Mouse (Mus musculus) forebrain, embryonic 14.5 days (tissue): ENCODE measurements around the gene Bcr. TPM values are rescaled to one million over a fixed set of nuclear protein-coding genes. Genes with fewer than 3 reads are reported as not detected.
"Not testable (repeated sequence)": the region's sequence is repeated elsewhere in the genome, so short reads cannot be mapped to it uniquely, and the experiment has no call there.

Experiments used
- ATAC-seq: fragments of 200-750 bp; cut with Nextera tagmentation; 2 replicates; pipeline ENCODE4 v1.8.0; 2017; ENCODE audit warnings: mild to moderate bottlenecking, moderate library complexity
- DNase-seq: peaks from one replicate; pipeline ENCODE4 v3.0.0-alpha.2; 2015; ENCODE audit warnings: low spot score
- H3K27ac ChIP-seq: fragments of 300-500 bp; sonication (generic); 2 replicates; pipeline ENCODE4 v1.5.1; 2014; ENCODE audit warnings: low read depth, mild to moderate bottlenecking, control low read depth, low read length, moderate library complexity
- H3K27me3 ChIP-seq: fragments of 300-500 bp; sonication (generic); replicated peaks from 2 replicates; pipeline ENCODE4 v1.6.1; 2014; ENCODE audit warnings: low read length, control low read depth, mixed read lengths; ENCODE audit not compliant: control insufficient read depth, insufficient read depth
- H3K36me3 ChIP-seq: fragments of 300-500 bp; sonication (generic); 2 replicates; pipeline ENCODE4 v1.6.1; 2014; ENCODE audit warnings: low read length, control low read depth; ENCODE audit not compliant: control insufficient read depth, insufficient read depth
- H3K4me1 ChIP-seq: fragments of 300-500 bp; sonication (generic); 2 replicates; pipeline ENCODE4 v1.6.1; 2014; ENCODE audit warnings: antibody characterized with exemption, low read length, control low read depth; ENCODE audit not compliant: control insufficient read depth, insufficient read depth
- H3K4me2 ChIP-seq: fragments of 300-500 bp; sonication (generic); 2 replicates; pipeline ENCODE4 v1.6.1; 2014; ENCODE audit warnings: mild to moderate bottlenecking, control low read depth, low read length
- H3K4me3 ChIP-seq: fragments of 300-500 bp; sonication (generic); 2 replicates; pipeline ENCODE4 v1.5.1; 2014; ENCODE audit warnings: low read depth, low read length, control low read depth
- H3K9ac ChIP-seq: fragments of 300-500 bp; sonication (generic); 2 replicates; pipeline ENCODE4 v1.6.1; 2014; ENCODE audit warnings: mild to moderate bottlenecking, low read length, control low read depth, moderate library complexity
- H3K9me3 ChIP-seq: fragments of 300-500 bp; sonication (generic); replicated peaks from 2 replicates; pipeline ENCODE4 v1.6.1; 2016; ENCODE audit warnings: low read length, control low read depth, mixed read lengths; ENCODE audit not compliant: control insufficient read depth
- WGBS: fragments of 180-500 bp; shearing (Covaris S2); extraction: QIAGEN DNeasy Blood & Tissue Kit; methylation state at CpG from one replicate; pipeline ENCODE4 v1.1.7; 2014; 5-methylcytosine and 5-hydroxymethylcytosine counted together
- polyA plus RNA-seq: library from polyadenylated mRNA; unstranded; fragments of >200 nt; fragmentation: Nextera tagmentation; extraction: Ambion mirVana; gene quantifications from 2 replicates; pipeline ENCODE4 v1.2.1, GENCODE M21; 2014

Bcr gene
- polyA plus RNA-seq, 1 experiment from 2014 or later, result 12.6 TPM

DNA sequence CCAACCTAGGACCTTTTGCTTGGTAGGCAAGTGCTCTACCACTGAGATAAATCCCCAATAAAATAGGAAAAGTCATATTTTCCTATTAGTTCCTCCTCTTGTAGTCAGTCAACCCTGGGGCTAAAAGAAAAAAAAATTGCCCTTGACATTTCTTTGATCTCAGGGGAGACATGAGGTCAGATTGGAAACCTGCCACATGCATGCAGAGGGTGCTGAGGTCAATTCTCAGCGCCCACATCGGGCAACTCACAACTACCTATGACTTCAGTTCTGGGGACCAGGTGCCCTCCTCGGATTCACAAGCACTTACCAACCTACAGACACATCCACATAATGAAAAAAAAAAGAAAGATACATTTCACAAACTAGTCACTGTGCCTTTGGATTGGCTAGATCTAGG lies 30.2 kb upstream of the Bcr start:
- Histone ChIP-seq H3K36me3 (no peaks in the 10 kb centered on the region), H3K4me2 (no peak overlapping the region), H3K9me3 (no peaks in the 10 kb centered on the region), H3K4me3 (no peak overlapping the region), H3K27ac (no peak overlapping the region), H3K27me3 (no peaks in the 10 kb centered on the region), H3K9ac (no peak overlapping the region), H3K4me1 (peaks cover 13% of the 10 kb centered on the region)
- 90% methylated on average over 3 of the region's 3 CpGs for WGBS
- DNase-seq, result no peak
- ATAC-seq, result no peak

DNA sequence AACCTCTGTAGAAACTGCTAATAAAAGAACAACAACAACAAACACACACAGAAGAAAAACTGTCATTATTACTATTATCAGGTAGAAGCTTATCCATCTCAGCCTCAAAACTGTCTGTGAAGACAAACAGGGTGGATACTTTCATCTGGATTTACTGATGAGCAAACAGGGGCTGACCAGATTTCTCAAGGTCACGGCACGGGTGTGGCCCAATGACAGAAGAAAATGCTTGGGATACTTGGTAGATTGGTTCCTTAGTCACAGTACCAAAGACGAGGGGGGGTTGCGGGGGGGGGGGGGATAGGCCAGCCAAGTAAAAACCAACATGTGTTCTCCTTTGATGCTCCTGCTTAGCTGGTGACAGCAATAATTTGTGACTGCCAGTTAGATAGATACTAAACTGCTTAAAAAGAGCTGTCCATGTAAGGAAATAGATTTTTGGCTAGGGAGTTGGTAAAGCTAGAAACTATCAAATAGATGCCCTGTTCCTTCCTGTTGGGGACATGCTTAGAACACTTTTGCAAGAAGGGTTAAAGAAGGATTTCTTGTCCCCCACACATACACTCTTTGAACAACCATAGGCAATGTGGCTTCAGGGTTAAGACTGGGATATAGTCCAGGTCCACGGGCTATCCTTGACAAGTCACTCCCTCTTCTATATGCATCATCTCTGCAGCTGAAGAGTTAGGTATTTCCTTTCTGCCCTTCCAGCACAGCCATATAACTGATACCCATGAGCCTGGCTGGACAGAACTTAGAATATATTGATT lies 28.9 kb upstream of the Bcr start:
- no peak for DNase-seq
- no peaks in the 10 kb centered on the region for H3K27me3 ChIP-seq
- H3K9me3 ChIP-seq, result no peaks in the 10 kb centered on the region
- no peaks in the 10 kb centered on the region for H3K36me3 ChIP-seq
- 86% methylated on average over 5 of the region's 5 CpGs for WGBS
- H3K27ac ChIP-seq, result no peak overlapping the region
- peaks cover 13% of the 10 kb centered on the region for H3K4me1 ChIP-seq
- H3K9ac ChIP-seq, result no peak overlapping the region
- no peak for ATAC-seq
- H3K4me2 ChIP-seq, result no peak overlapping the region
- H3K4me3 ChIP-seq, result no peak overlapping the region

DNA sequence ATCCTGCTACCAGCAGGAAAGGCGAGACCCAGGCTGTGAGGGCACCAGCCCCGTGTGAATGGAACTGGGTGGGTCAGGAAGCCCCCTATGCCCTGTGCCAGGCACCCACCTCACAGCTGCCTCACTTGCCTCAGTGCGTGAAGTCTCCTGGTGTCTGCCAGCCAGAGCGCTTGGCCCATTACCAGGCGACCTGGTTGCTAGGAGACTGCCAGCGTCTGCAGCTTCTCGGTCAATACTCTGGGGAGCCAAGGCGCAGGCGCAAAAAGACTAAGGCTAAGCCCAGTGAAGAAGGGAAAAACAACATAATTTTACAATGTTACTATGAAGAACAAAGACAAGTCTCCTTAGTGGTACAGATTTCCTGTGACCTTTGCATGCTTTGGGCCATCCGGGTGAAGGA lies 28.0 kb upstream of the Bcr start, which contains the start of gene Rsph14:
Rsph14 (minus strand) TSS at position 192 of the 400 bp plus-strand sequence.
- WGBS, result 15% methylated on average over 10 of the region's 10 CpGs
- ATAC-seq (peak; percentile 74), DNase-seq (peak; percentile 95)
- H3K27ac ChIP-seq, result peak within 1 kb of the TSS; percentile 63
- H3K9me3 ChIP-seq, result no peaks in the 10 kb centered on the region
- peaks cover 16% of the 10 kb centered on the region for H3K4me1 ChIP-seq
- no peaks in the 10 kb centered on the region for H3K27me3 ChIP-seq
- no peaks in the 10 kb centered on the region for H3K36me3 ChIP-seq
- H3K4me2 ChIP-seq, result 0 out of 2 replicates have a peak within 1 kb of the TSS, but pooled peaks have one; percentile 19
- H3K4me3 ChIP-seq, result no peak within 1 kb of the TSS
- no peak within 1 kb of the TSS for H3K9ac ChIP-seq

DNA sequence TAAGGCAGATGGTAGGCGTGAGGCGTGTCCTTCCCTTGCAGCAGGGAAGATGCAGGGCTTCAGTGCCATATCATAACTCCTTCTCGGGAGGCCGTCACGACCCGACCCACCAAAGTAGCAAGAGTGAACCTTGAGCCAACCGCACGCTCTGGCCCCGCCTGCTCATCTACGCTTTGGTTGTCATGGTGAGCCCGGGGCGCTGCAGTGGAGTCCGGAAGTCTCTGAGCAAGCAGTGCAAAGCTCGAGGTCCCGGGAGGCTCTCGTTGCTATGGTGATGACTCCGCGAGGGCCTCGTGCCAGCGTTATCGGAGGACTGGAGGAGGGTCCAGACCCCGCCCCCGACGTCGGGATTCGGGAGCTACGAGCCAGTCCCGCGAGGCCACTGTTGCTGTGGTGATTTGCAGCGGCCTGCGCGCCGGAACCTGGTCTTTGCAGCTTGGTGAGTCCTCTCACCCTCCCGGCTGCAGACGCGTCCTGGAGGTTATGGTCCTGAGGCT lies 23.5 kb upstream of the Bcr start, which contains the start of gene Rab36:
Rab36 (plus strand) TSS at position 176 of the 497 bp plus-strand sequence.
- H3K27me3 ChIP-seq, result no peaks in the 10 kb centered on the region
- peak within 1 kb of the TSS; percentile 85 for H3K27ac ChIP-seq
- peak within 1 kb of the TSS; percentile 67 for H3K4me2 ChIP-seq
- peaks cover 20% of the 10 kb centered on the region for H3K4me1 ChIP-seq
- DNase-seq, result peak; percentile 97
- H3K9me3 ChIP-seq, result no peaks in the 10 kb centered on the region
- peak within 1 kb of the TSS; percentile 70 for H3K9ac ChIP-seq
- WGBS, result under 1% methylated on average over 36 of the region's 36 CpGs
- no peaks in the 10 kb centered on the region for H3K36me3 ChIP-seq
- peak within 1 kb of the TSS; percentile 36 for H3K4me3 ChIP-seq
- peak; percentile 94 for ATAC-seq

DNA sequence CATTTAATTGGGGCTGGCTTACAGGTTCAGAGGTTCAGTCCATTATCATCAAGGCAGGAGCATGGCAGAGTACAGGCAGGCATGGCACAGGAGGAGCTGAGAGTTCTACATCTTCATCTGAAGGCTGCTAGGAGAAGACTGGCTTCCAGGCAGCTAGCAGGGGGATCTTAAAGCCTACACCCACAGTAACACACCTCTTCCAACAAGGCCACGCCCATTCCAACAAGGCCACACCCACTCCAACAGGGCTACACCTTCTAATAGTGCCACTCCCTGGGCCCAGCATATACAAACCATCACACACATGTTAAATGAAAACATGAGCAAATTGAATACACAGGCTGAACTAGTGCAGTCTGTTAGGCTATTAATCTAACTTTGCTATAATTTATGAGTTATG lies 18.3 kb upstream of the Bcr start:
- H3K4me1 ChIP-seq, H3K27ac ChIP-seq, H3K9ac ChIP-seq, H3K4me2 ChIP-seq, H3K9me3 ChIP-seq, H3K27me3 ChIP-seq, H3K36me3 ChIP-seq, DNase-seq, H3K4me3 ChIP-seq, ATAC-seq: not testable (repeated sequence)
- 0% methylated on average over 1 of the region's 1 CpGs for WGBS

DNA sequence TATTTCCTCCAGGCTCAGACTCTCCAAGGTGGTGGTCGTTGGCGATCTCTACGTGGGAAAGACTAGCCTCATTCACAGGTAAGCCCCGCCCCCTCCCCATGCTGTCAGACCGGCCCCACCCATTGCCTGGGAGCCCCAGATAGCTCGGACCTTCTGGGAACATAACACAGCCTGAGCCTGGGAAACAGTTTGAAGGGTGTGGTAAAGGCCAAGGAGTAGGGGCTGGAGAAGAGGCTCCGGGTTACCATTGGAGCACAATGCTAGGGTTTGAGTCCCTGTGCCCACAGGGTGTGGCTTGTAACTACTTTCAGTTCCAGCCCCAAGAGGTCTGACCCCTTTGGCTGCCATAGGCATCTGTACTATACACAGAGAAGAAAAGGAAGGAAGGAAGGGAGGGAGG lies 15.9 kb upstream of the Bcr start:
- ATAC-seq (no peak), DNase-seq (no peak)
- no peaks in the 10 kb centered on the region for H3K9me3 ChIP-seq
- H3K36me3 ChIP-seq, result no peaks in the 10 kb centered on the region
- H3K4me1 ChIP-seq, result no peaks in the 10 kb centered on the region
- no peak overlapping the region for H3K4me2 ChIP-seq
- no peaks in the 10 kb centered on the region for H3K27me3 ChIP-seq
- no peak overlapping the region for H3K9ac ChIP-seq
- 41% methylated on average over 7 of the region's 7 CpGs for WGBS
- H3K4me3 ChIP-seq, result no peak overlapping the region
- H3K27ac ChIP-seq, result no peak overlapping the region

DNA sequence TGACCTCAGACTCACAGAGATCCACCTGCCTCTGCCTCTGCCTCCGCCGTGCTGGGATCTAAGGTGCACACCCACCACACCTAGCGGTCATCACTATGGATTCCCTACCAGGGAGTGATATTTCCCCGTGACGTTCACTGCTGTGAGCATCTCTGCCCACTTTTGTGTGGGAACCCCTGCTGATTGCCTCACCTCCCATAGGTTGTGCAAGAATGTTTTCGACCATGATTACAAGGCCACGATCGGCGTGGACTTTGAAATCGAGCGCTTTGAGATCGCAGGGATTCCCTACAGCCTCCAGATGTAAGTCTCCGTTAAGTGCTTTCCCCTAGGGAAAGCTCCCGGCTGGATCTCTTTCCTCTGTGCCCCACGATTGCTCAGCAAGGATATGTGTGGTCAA lies 14.6 kb upstream of the Bcr start:
- Histone ChIP-seq H3K36me3 (no peaks in the 10 kb centered on the region), H3K4me1 (no peaks in the 10 kb centered on the region), H3K4me2 (no peak overlapping the region), H3K27me3 (no peaks in the 10 kb centered on the region), H3K27ac (no peak overlapping the region), H3K4me3 (no peak overlapping the region), H3K9ac (no peak overlapping the region), H3K9me3 (no peaks in the 10 kb centered on the region)
- DNase-seq (no peak), ATAC-seq (no peak)
- 92% methylated on average over 15 of the region's 15 CpGs for WGBS

DNA sequence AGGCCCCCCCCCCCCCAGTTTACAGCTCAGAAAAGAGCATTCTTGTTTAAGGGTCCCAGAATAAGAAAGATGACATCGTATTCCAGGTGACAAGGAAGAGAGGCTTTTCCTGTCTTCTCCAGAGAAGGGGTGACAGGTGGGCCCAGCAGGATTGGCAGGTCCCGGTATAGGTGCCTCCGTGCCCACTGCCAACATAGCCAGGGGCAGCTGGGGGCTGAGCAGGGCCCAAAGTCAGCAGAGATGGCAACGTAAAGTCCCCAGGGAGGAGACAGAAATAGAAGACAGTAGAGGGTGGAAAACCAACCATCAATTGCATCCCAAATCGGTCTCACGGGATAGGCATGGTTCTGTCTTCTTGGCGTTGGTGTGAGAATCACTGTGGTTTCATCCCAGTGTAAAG lies 11.7 kb upstream of the Bcr start:
- no peak for DNase-seq
- ATAC-seq, result no peak
- no peak overlapping the region for H3K27ac ChIP-seq
- no peaks in the 10 kb centered on the region for H3K4me1 ChIP-seq
- H3K36me3 ChIP-seq, result no peaks in the 10 kb centered on the region
- no peak overlapping the region for H3K4me3 ChIP-seq
- no peak overlapping the region for H3K4me2 ChIP-seq
- H3K27me3 ChIP-seq, result no peaks in the 10 kb centered on the region
- 94% methylated on average over 7 of the region's 7 CpGs for WGBS
- H3K9me3 ChIP-seq, result no peaks in the 10 kb centered on the region
- H3K9ac ChIP-seq, result no peak overlapping the region

DNA sequence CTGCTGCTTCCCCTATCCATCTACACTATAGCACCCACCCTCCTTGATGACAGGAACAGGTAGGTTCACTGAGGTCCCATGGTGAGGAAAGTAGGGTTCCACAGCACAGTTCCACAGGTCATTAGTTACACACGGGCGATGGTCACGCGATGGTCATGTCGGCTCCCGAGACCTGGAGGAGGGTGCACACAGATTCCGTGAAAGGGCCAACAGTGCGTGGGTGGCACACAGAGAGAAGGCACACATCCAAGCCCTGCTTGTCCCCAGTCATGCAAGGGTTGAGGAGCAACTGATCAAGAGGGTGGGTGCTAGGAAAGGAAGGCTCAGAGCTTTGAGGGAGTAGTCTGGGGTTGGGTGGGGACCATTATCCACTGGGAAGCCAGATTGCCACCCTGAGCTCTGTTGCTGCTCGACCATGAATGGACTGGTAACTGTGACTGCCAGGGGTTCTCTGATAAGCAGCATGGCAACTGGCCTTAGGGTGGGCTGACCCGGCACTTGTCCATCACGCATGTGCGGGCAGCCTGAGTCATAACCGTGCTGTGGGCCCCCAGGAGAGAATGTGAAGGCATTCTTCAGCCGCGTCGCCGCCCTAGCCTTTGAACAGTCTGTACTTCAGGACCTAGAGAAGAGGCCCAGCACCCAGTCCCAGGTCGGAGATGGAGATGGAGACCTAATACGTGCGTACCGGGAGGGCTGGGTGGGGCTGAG lies 8.9 kb upstream of the Bcr start:
- no peak overlapping the region for H3K4me3 ChIP-seq
- DNase-seq, result no peak
- ATAC-seq, result no peak
- no peaks in the 10 kb centered on the region for H3K9me3 ChIP-seq
- no peak overlapping the region for H3K4me2 ChIP-seq
- H3K9ac ChIP-seq, result no peak overlapping the region
- no peak overlapping the region for H3K27ac ChIP-seq
- 92% methylated on average over 21 of the region's 21 CpGs for WGBS
- H3K27me3 ChIP-seq, result no peaks in the 10 kb centered on the region
- H3K36me3 ChIP-seq, result no peaks in the 10 kb centered on the region
- H3K4me1 ChIP-seq, result peaks cover 5% of the 10 kb centered on the region; the same call in 1 of the 2 replicates
